Comparison of ENCODE assay signal across 22 mouse cellular contexts in the genomic region with DNA sequence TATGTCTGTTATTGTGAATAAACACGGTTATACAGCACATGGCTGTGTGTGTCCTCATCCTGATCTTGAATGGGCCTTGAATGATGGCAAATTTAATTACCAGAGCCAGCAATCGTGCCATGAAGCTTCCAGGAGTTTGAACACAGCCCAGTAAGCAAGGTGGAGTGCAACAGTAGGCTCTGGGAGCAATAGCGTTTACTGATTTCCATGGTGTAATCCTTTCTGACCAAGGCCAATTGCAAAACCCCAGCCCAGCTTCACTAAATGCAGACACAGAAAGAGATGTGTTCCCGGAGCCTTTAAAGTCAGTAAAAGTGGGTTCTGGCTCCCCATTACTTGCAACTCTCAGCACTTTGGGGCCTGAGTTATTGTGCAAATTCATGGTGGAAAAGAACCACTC. TPM values are rescaled to one million over a fixed set of nuclear protein-coding genes. Genes with fewer than 3 reads are reported as not detected.
A peak's percentile ranks its signal among the peaks of the same experiment; 100 is the strongest.
DNase-seq lines count a peak whose midpoint lies in the region; ATAC-seq and TF ChIP-seq lines count a peak whose summit lies in the region.
"Had no signal": no experiment of that assay in that cellular context is flagged by ENCODE, and none has a peak within 500 bp of the region (broad histone marks: within the 10 kb centered on the region; RNA-seq: fewer than 3 reads in every experiment).

No protein-coding gene starts in this region.

- no peak for TF ChIP-seq CTCF in liver, adult 2 months (IDR thresholded peaks at IDR 0.05; ENCODE audit: low read depth, low read length)

- peak; percentile 74 for DNase-seq in heart, adult 11 months
- no peak for DNase-seq in heart, postnatal 14 days
- DNase-seq in liver, adult 2 months (ENCODE audit: extremely low read depth, low read depth, low spot score) = peak; percentile 68
- no peak for DNase-seq in liver
- DNase-seq: adrenal gland, adult 2 months; adrenal gland, adult 8-10 months; adrenal gland, postnatal 10 days; adrenal gland, postnatal 14 days; adrenal gland, postnatal 25 days; adrenal gland, postnatal 36 days; B cell, adult 2 months; cerebellum, adult 11 months; cerebellum, adult 11-12 months; cerebellum, adult 18-20 months; cerebellum, adult 2 months had no signal

- peaks cover 25% of the 10 kb centered on the region for H3K4me1 ChIP-seq in liver, adult 2 months (ENCODE audit: control insufficient read depth, insufficient read depth, low read length)
- peaks cover 12% of the 10 kb centered on the region for H3K4me1 ChIP-seq in brown adipose tissue, adult 24 weeks (ENCODE audit: control insufficient read depth, insufficient read depth, insufficient read length, low read length)
- H3K4me1 ChIP-seq in forebrain, embryonic 16.5 days (replicated peaks; ENCODE audit: control insufficient read depth, insufficient read depth, low read length) = no peaks in the 10 kb centered on the region

- intact Hi-C loops in heart, postnatal 14 days (cut with DNase I) = no loop called here

- H3K79me2 ChIP-seq in liver, adult 2 months (ENCODE audit: control insufficient read depth, insufficient read depth, low read length) = peaks cover 23% of the 10 kb centered on the region; the same call in 1 of the 2 replicates

- no peak overlapping the region for H3K4me3 ChIP-seq in liver, adult 2 months (ENCODE audit: insufficient read depth, low read depth, low read length)
- H3K4me3 ChIP-seq in brown adipose tissue, adult 24 weeks (ENCODE audit: insufficient read depth, low read depth, low read length) = no peak overlapping the region
- H3K4me3 ChIP-seq in forebrain, embryonic 16.5 days (replicated peaks; ENCODE audit: low read length) = no peak overlapping the region

- H3K27me3 ChIP-seq in liver, adult 2 months (ENCODE audit: control insufficient read depth, insufficient read depth, low read length) = no peaks in the 10 kb centered on the region
- H3K27me3 ChIP-seq in forebrain, embryonic 16.5 days (replicated peaks; ENCODE audit: control insufficient read depth, insufficient read depth, low read length) = no peaks in the 10 kb centered on the region
- H3K27me3 ChIP-seq: CH12.LX, Patski had no signal

- peaks cover 23% of the 10 kb centered on the region; the same call in 1 of the 2 replicates for H3K36me3 ChIP-seq in liver, adult 2 months (ENCODE audit: control insufficient read depth, insufficient read depth, low read length)
- no peaks in the 10 kb centered on the region for H3K36me3 ChIP-seq in forebrain, embryonic 16.5 days (ENCODE audit: control insufficient read depth, insufficient read depth)

- peak overlapping the region; percentile 18 for H3K27ac ChIP-seq in liver, adult 2 months (replicated peaks; ENCODE audit: insufficient read depth, low read depth, low read length)
- H3K27ac ChIP-seq in brown adipose tissue, adult 24 weeks (replicated peaks; ENCODE audit: low read depth, low read length) = peak overlapping the region; percentile 20; the same call in 1 of the 2 replicates
- no peak overlapping the region for H3K27ac ChIP-seq in forebrain, embryonic 16.5 days (ENCODE audit: low read length)

- H3K4me2 ChIP-seq in forebrain, embryonic 16.5 days (ENCODE audit: low read length) = no peak overlapping the region

- no peak for ATAC-seq in forebrain, embryonic 16.5 days
- ATAC-seq: activated CD4-positive, CD25-positive, alpha-beta regulatory T cell, adult 4 months; CD4-positive, CD25-positive, alpha-beta regulatory T cell, adult 4 months; Patski had no signal

- no peaks in the 10 kb centered on the region for H3K9me3 ChIP-seq in forebrain, embryonic 16.5 days (ENCODE audit: control insufficient read depth, low read length)
- H3K9me3 ChIP-seq: G1E had no signal

- WGBS in liver, adult 2 months = 38% methylated on average over 4 of the region's 4 CpGs
- 83% methylated on average over 4 of the region's 4 CpGs for WGBS in forebrain, embryonic 16.5 days

- TF ChIP-seq POLR2A in liver, adult 2 months (IDR thresholded peaks at IDR 0.05; ENCODE audit: extremely low read depth, insufficient read depth, low read length) = no peak

- no peak overlapping the region for H3K9ac ChIP-seq in liver, adult 2 months (ENCODE audit: low read depth, low read length)
- no peak overlapping the region for H3K9ac ChIP-seq in forebrain, embryonic 16.5 days (replicated peaks; ENCODE audit: low read depth, low read length)

RNA-seq across cellular contexts. Expression of gene Pank1, which starts 47.6 kb away (rescaled TPM):
- 10 to 100 TPM; 38.0 to 41.1 TPM for total RNA-seq in heart, postnatal 14 days (2021)
- 196 and 259 TPM in 2 replicates for total RNA-seq in liver, adult 2 months (2014; rRNA removed)
- 14.1 and 18.8 TPM in 2 replicates for polyA plus RNA-seq in liver, adult 2 months (2012; rRNA removed)
- 200 and 231 TPM in 2 replicates for polyA plus RNA-seq in brown adipose tissue, adult 24 weeks (2012; ENCODE audit: insufficient read depth, insufficient read length, missing spikeins)
- polyA plus RNA-seq in forebrain, embryonic 16.5 days (2015; fragmentation: Nextera tagmentation; extraction: Ambion mirVana) = 5.2 and 5.5 TPM in 2 replicates

Comparison
In these comparisons a context has a peak if more than half of its experiments do, and no peak if none do; other contexts are left out.
1. DNase-seq: peak in heart, adult 11 months (single experiment) and liver, adult 2 months (single experiment); none in heart, postnatal 14 days (0 of 2) and liver (single experiment).
2. RNA of gene Pank1, which starts 47.6 kb away (polyA plus RNA-seq): 200 to 231 TPM in brown adipose tissue, adult 24 weeks; 14.1 to 18.8 TPM in liver, adult 2 months and 5.2 to 5.5 TPM in forebrain, embryonic 16.5 days; every median in the first group is over 10 times any median in the second.